Mouse (Mus musculus) olfactory bulb, adult 2 months (tissue): ENCODE results near the gene Atp2b4. TPM values are rescaled to one million over a fixed set of nuclear protein-coding genes. Genes with fewer than 3 reads are reported as not detected.

Experiments
- H3K27ac ChIP-seq: fragments of 200-500 bp; 2 replicates; pipeline ENCODE4 v1.5.1; 2012; ENCODE audit warnings: low read depth, low read length; ENCODE audit not compliant: insufficient read depth
- H3K4me1 ChIP-seq: fragments of 200-500 bp; 2 replicates; pipeline ENCODE4 v1.6.1; 2012; ENCODE audit warnings: low read length; ENCODE audit not compliant: control insufficient read depth, insufficient read depth
- H3K4me3 ChIP-seq: fragments of 200-500 bp; 2 replicates; pipeline ENCODE4 v1.5.1; 2012; ENCODE audit warnings: mild to moderate bottlenecking, low read depth, low read length, moderate library complexity; ENCODE audit not compliant: insufficient read depth
- CTCF ChIP-seq: fragments of 200-500 bp; IDR thresholded peaks from 2 replicates; pipeline ENCODE4 v1.5.1; 2012; ENCODE audit warnings: low read depth, mild to moderate bottlenecking, low read length, moderate library complexity; ENCODE audit not compliant: insufficient read depth
- POLR2A ChIP-seq: fragments of 200-500 bp; IDR thresholded peaks from 2 replicates; pipeline ENCODE4 v1.6.1; 2012; ENCODE audit warnings: mild to moderate bottlenecking, low read depth, low read length, moderate library complexity; ENCODE audit not compliant: insufficient read depth
- WGBS: fragments of 180-500 bp; shearing (Covaris S2); methylation state at CpG from one replicate; pipeline ENCODE4 v1.1.7; 2018; 5-methylcytosine and 5-hydroxymethylcytosine counted together
- polyA plus RNA-seq: library from polyadenylated mRNA; stranded (reverse); fragments of >200 nt; gene quantifications from 2 replicates; pipeline ENCODE4 v1.2.4, GENCODE M21; 2012; ENCODE audit warnings: low replicate concordance; ENCODE audit not compliant: missing spikeins, insufficient read depth, insufficient read length

Atp2b4 gene
- polyA plus RNA-seq: 167 TPM in 1 of 2 replicates, not detected in the other

DNA sequence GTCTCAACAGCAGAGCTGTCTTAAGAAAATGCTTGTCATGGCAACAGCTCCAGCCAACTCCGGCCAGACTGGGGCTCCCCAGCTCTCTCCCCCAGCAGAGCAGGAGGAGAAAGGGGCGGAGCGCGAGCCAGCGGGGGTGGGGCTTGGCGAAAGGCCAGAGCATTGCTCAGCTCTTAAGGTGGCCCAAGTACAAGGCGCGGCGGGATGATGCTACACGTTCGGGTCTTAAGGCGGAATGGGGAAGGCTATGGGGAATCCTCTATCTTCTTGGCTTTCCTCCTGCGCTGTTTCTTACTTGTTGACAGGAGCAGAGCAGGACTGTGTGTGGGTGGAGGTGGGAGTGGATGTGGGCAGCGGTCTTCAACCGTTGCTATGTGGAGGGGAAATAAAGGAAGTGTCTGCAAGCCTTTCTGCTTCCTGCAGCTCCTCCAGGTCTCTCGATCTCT, at the start of gene Atp2b4:
TSS of gene Atp2b4 (minus strand) at position 94 of the 446 bp plus-strand sequence.
- no peak within 1 kb of the TSS for H3K27ac ChIP-seq
- peak within 1 kb of the TSS; percentile 55 for H3K4me3 ChIP-seq
- TF ChIP-seq POLR2A (no peak), CTCF (no peak)
- 3% methylated on average over 16 of the region's 16 CpGs for WGBS
- peaks cover 23% of the 10 kb centered on the region for H3K4me1 ChIP-seq

DNA sequence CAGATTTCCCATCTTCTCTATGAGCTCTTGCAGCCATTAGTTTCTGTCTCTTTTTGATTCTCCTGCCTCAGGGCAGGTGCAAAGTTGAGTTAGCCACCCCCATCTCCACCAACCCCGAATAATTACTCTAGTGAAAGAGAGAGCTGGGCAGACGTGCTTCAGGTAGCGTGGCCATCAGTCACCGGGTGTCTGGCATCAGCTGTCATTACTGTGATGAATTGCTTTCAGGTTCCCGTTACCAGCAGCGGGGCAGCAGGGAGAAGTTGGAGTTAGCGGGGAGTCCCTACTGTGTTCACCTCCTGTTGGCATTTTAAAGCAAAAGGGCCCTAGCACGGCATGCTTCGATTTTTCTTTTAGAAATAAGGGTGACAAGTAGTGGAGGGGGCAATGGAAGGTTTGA, 43.9 kb upstream of the Atp2b4 start:
- WGBS: 77% methylated on average over 9 of the region's 9 CpGs

GRCm38 (mm10) chr1:133843900-133844299, 43.1 kb upstream of the Atp2b4 start:
- H3K27ac ChIP-seq: no peak overlapping the region
- 93% methylated on average over 6 of the region's 6 CpGs for WGBS
- TF ChIP-seq POLR2A: no peak
- no peak for TF ChIP-seq CTCF
- H3K4me3 ChIP-seq: no peak overlapping the region
- H3K4me1 ChIP-seq: peaks cover 27% of the 10 kb centered on the region

More for the DNA sequence above, 43.9 kb upstream of the Atp2b4 start:
- TF ChIP-seq CTCF (no peak), POLR2A (no peak)
- Histone ChIP-seq H3K4me1 (peaks cover 27% of the 10 kb centered on the region), H3K27ac (no peak overlapping the region), H3K4me3 (no peak overlapping the region)

- H3K27ac ChIP-seq: no peak overlapping the region
- H3K4me1 ChIP-seq: peaks cover 27% of the 10 kb centered on the region
- H3K4me3 ChIP-seq: no peak overlapping the region
- TF ChIP-seq CTCF (no peak), POLR2A (no peak)
- WGBS: 66% methylated on average over 4 of the region's 4 CpGs
These were observed 42.5 kb upstream of the Atp2b4 start for GRCm38 (mm10) chr1:133843370-133843769.

- H3K27ac ChIP-seq: no peak overlapping the region
- 44% methylated on average over 11 of the region's 11 CpGs for WGBS
- TF ChIP-seq CTCF (no peak), POLR2A (no peak)
These were observed 41.4 kb upstream of the Atp2b4 start for GRCm38 (mm10) chr1:133842074-133842725.

GRCm38 (mm10) chr1:133841171-133841926, 40.5 kb upstream of the Atp2b4 start:
- H3K27ac ChIP-seq: no peak overlapping the region
- TF ChIP-seq CTCF (no peak), POLR2A (no peak)
- no peak overlapping the region for H3K4me3 ChIP-seq
- 95% methylated on average over 15 of the region's 15 CpGs for WGBS
- H3K4me1 ChIP-seq: peaks cover 27% of the 10 kb centered on the region

More at GRCm38 (mm10) chr1:133842074-133842725, 41.4 kb upstream of the Atp2b4 start:
- no peak overlapping the region for H3K4me3 ChIP-seq
- H3K4me1 ChIP-seq: peaks cover 27% of the 10 kb centered on the region

DNA sequence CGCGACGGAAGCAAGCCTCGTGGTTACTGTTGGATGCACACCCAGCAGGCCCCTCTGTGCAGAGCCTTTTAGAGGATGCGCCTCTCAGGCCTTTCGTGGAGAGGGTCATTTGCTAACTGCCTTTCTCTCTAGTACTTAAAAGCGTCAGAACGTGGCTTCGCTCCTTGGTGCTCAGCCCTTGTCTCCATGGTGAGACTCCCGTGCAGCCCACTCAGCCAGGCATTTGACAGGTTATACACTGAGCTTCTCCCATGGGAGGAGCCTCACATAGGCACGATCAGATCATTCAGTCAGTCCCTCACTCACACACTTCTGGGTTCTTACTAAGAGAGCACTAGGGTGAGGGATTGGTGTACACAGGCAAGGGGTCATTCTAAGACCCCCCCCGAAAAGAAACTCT, 39.7 kb upstream of the Atp2b4 start:
- H3K27ac ChIP-seq: no peak overlapping the region
- peaks cover 27% of the 10 kb centered on the region for H3K4me1 ChIP-seq
- 49% methylated on average over 12 of the region's 12 CpGs for WGBS
- TF ChIP-seq CTCF (no peak), POLR2A (no peak)
- H3K4me3 ChIP-seq: no peak overlapping the region

DNA sequence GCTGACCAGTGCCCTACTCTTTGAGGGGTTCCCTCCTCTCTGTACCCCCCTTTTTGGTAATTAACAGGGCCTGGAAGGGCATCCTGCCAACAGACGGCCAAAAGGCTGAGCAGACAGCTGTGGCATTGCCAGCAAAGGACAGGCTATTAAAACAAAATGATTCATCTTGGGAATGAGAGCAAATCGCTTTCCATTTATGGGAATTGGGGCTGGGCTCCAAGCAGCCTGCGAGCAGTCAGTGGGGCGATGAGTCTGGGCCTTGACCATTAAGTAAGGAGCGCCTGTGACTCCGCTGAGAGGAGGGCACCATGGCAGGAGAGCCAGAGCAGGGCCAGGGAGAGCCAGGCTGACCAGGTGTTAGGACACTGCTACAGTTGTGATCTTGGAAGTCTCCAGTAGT, 33.5 kb upstream of the Atp2b4 start:
- WGBS: 42% methylated on average over 6 of the region's 6 CpGs
- Histone ChIP-seq H3K27ac (no peak overlapping the region), H3K4me1 (peaks cover 8% of the 10 kb centered on the region), H3K4me3 (no peak overlapping the region)
- no peak for TF ChIP-seq POLR2A
- no peak for TF ChIP-seq CTCF

GRCm38 (mm10) chr1:133832781-133833180, 31.9 kb upstream of the Atp2b4 start:
- Histone ChIP-seq H3K27ac (no peak overlapping the region), H3K4me1 (peaks cover 8% of the 10 kb centered on the region), H3K4me3 (no peak overlapping the region)
- WGBS: 75% methylated on average over 5 of the region's 5 CpGs
- no peak for TF ChIP-seq POLR2A
- no peak for TF ChIP-seq CTCF
